Mouse (Mus musculus): ENCODE measurements around the gene Vapb. TPM values are rescaled to one million over a fixed set of nuclear protein-coding genes. Genes with fewer than 3 reads are reported as not detected.

Gene Vapb
- total and polyA plus RNA-seq, 2 experiments: 10.2 to 18.8 TPM

DNA sequence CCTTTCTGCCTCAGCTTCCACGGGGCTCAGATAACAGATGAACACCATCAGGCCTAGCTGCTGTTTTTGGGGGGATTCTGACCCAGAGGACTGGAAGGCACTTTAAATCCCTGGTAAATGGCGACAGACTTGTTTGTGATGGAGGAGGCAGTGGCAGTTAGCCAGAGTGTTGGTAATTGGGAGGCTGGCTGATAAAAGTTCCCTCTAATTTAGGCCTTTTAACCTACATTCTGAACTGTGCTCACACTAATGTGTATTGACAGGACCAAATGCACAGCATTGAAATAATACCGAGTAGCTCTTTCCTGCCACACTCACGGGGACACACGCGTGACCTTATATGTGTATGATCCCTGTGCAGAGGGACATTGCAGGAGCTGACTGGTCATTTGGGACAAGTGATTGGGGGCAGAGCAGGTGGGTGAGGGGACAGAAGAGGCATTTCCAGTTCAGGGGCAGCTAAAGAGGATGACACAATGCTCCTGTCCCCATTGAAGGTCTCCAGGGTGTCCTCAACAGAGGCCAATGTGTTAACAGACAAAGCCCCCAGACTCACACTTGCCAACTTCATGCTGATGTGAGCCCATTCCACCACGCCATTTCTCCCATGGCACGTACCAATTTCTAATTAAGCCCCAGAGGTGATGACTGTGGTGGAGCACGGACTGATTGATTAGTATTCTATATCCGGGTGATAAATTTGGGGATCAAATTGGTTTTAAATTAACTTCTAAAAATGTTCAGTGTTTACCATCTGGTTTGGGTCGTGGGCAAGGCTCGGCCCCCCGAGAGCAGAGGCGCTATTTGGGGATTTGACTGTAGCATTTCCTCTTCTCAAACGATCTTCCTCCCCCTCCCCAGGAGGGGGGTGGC, 58.7 kb downstream of the Vapb start:
- WGBS: 83% methylated on average over 15 of the region's 15 CpGs
- no peak overlapping the region for H3K27ac ChIP-seq (replicated peaks; ENCODE audit: insufficient read depth, low read depth, low read length)
- no peak overlapping the region for H3K4me3 ChIP-seq (ENCODE audit: insufficient read depth, low read depth, low read length)
- H3K36me3 ChIP-seq (ENCODE audit: control insufficient read depth, insufficient read depth, low read length): no peaks in the 10 kb centered on the region
- H3K79me2 ChIP-seq (ENCODE audit: control insufficient read depth, insufficient read depth, low read length): no peaks in the 10 kb centered on the region
- no peaks in the 10 kb centered on the region for H3K27me3 ChIP-seq (ENCODE audit: control insufficient read depth, insufficient read depth, low read length)
- H3K9ac ChIP-seq (ENCODE audit: low read depth, low read length): no peak overlapping the region
- H3K4me1 ChIP-seq (ENCODE audit: control insufficient read depth, insufficient read depth, low read length): peaks cover 3% of the 10 kb centered on the region; the same call in 1 of the 2 replicates
- DNase-seq (ENCODE audit: extremely low read depth, low read depth, low spot score): no peak
- TF ChIP-seq POLR2A (IDR thresholded peaks at IDR 0.05; ENCODE audit: extremely low read depth, insufficient read depth, low read length): no peak
- TF ChIP-seq CTCF (IDR thresholded peaks at IDR 0.05; ENCODE audit: low read depth, low read length): no peak

DNA sequence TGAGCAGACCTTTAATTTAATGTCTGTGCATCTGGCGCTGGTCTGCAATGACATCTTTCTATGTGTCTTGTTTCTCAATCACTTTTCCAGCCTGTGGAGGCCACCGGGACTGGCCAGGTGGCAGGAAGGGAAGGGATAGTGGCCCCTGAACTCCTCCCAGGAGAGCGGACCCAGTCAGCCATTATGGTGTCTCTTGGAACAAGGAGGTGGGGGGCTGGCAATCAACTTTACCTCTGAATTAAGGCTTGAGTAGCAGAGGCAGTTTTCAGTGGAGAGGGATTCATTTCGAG, 59.3 kb downstream of the Vapb start:
- no peak for TF ChIP-seq POLR2A (IDR thresholded peaks at IDR 0.05; ENCODE audit: extremely low read depth, insufficient read depth, low read length)
- no peak for TF ChIP-seq CTCF (IDR thresholded peaks at IDR 0.05; ENCODE audit: low read depth, low read length)
- 87% methylated on average over 4 of the region's 4 CpGs for WGBS

DNA sequence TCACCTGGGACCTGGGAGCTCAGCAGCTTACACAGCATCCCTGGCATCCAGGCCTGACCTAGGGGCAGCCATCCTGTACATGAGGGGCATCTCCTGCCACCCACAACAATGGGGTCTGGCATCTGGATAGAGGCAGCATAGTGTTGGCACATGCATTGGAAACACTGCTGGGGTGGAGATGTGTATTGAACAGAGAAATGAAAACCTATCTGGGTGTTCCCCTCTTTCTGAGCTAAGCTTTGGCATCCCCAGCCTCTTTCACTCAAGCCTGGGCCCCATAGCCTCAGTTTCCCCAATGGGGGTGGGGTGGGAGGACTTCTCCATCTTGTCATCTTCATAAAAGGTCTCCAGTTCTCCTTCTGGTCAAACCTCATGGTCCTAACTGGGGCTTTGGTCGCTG, 62.2 kb downstream of the Vapb start:
- no peak overlapping the region for H3K27ac ChIP-seq (replicated peaks; ENCODE audit: insufficient read depth, low read depth, low read length)

More for the DNA sequence above, 59.3 kb downstream of the Vapb start:
- no peak overlapping the region for H3K4me3 ChIP-seq (ENCODE audit: insufficient read depth, low read depth, low read length)
- no peaks in the 10 kb centered on the region for H3K27me3 ChIP-seq (ENCODE audit: control insufficient read depth, insufficient read depth, low read length)
- H3K9ac ChIP-seq (ENCODE audit: low read depth, low read length): no peak overlapping the region
- H3K27ac ChIP-seq (replicated peaks; ENCODE audit: insufficient read depth, low read depth, low read length): no peak overlapping the region
- no peaks in the 10 kb centered on the region for H3K36me3 ChIP-seq (ENCODE audit: control insufficient read depth, insufficient read depth, low read length)
- H3K4me1 ChIP-seq (ENCODE audit: control insufficient read depth, insufficient read depth, low read length): peaks cover 3% of the 10 kb centered on the region; the same call in 1 of the 2 replicates
- H3K79me2 ChIP-seq (ENCODE audit: control insufficient read depth, insufficient read depth, low read length): no peaks in the 10 kb centered on the region
- DNase-seq (ENCODE audit: extremely low read depth, low read depth, low spot score): no peak

DNA sequence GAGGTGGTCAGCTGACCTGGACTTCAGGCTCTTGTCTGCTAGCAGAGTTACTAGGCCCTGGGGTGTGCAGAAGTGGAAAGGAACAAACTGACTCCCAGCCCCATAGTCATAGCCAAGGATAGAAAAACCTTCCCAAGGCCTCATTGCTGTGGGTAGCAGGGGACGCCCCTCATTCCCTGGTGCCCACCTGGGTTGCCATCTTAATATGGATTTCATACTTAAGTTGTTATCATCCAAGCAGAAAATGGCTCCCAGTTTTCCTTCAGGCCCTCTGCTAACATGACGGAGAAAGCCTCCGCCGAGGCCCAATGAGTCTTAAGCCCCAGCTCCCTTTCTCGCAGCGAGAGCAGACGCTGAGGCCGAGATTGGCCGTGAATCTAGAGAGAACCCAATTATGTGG, 63.3 kb downstream of the Vapb start:
- DNase-seq (ENCODE audit: extremely low read depth, low read depth, low spot score): no peak
- WGBS: 95% methylated on average over 9 of the region's 9 CpGs
- Histone ChIP-seq H3K27me3 (ENCODE audit: control insufficient read depth, insufficient read depth, low read length) (no peaks in the 10 kb centered on the region), H3K27ac (replicated peaks; ENCODE audit: insufficient read depth, low read depth, low read length) (no peak overlapping the region), H3K79me2 (ENCODE audit: control insufficient read depth, insufficient read depth, low read length) (no peaks in the 10 kb centered on the region), H3K9ac (ENCODE audit: low read depth, low read length) (no peak overlapping the region), H3K4me3 (ENCODE audit: insufficient read depth, low read depth, low read length) (no peak overlapping the region), H3K36me3 (ENCODE audit: control insufficient read depth, insufficient read depth, low read length) (no peaks in the 10 kb centered on the region), H3K4me1 (ENCODE audit: control insufficient read depth, insufficient read depth, low read length) (no peaks in the 10 kb centered on the region)
- no peak for TF ChIP-seq CTCF (IDR thresholded peaks at IDR 0.05; ENCODE audit: low read depth, low read length)
- TF ChIP-seq POLR2A (IDR thresholded peaks at IDR 0.05; ENCODE audit: extremely low read depth, insufficient read depth, low read length): no peak

More for the DNA sequence above, 62.2 kb downstream of the Vapb start:
- H3K4me3 ChIP-seq (ENCODE audit: insufficient read depth, low read depth, low read length): no peak overlapping the region
- H3K4me1 ChIP-seq (ENCODE audit: control insufficient read depth, insufficient read depth, low read length): peaks cover 3% of the 10 kb centered on the region; the same call in 1 of the 2 replicates
- H3K79me2 ChIP-seq (ENCODE audit: control insufficient read depth, insufficient read depth, low read length): no peaks in the 10 kb centered on the region
- DNase-seq (ENCODE audit: extremely low read depth, low read depth, low spot score): no peak
- WGBS: 89% methylated on average over 1 of the region's 1 CpGs
- no peak for TF ChIP-seq CTCF (IDR thresholded peaks at IDR 0.05; ENCODE audit: low read depth, low read length)
- no peak for TF ChIP-seq POLR2A (IDR thresholded peaks at IDR 0.05; ENCODE audit: extremely low read depth, insufficient read depth, low read length)
- no peaks in the 10 kb centered on the region for H3K36me3 ChIP-seq (ENCODE audit: control insufficient read depth, insufficient read depth, low read length)
- no peak overlapping the region for H3K9ac ChIP-seq (ENCODE audit: low read depth, low read length)
- no peaks in the 10 kb centered on the region for H3K27me3 ChIP-seq (ENCODE audit: control insufficient read depth, insufficient read depth, low read length)

DNA sequence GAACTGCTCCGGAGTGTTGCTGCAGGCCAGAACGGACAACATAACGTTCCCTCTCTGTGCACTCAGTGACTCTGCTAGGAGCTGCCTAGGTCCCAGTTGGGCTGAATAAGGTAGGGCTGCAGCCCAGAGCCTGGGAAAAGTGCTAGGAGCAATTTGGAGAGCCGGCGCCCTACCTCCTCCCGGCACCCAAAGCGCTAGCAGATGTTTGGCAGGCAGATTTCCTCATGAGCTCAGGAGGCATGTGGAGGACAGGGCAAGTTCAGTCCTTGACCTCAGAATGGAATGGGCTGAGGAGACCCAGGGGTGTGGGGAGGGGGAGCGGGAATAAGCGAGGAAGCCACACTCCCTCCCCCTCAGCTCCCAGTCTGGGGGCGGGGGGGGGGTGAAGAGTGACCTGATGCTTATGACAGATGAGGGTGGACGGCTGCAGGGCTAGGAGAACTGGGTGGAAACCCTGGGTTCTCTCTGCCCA, 64.1 kb downstream of the Vapb start:
- WGBS: 66% methylated on average over 11 of the region's 11 CpGs
- no peak for DNase-seq (ENCODE audit: extremely low read depth, low read depth, low spot score)
- H3K27ac ChIP-seq (replicated peaks; ENCODE audit: insufficient read depth, low read depth, low read length): no peak overlapping the region
- TF ChIP-seq CTCF (IDR thresholded peaks at IDR 0.05; ENCODE audit: low read depth, low read length): no peak
- TF ChIP-seq POLR2A (IDR thresholded peaks at IDR 0.05; ENCODE audit: extremely low read depth, insufficient read depth, low read length): no peak
- no peaks in the 10 kb centered on the region for H3K27me3 ChIP-seq (ENCODE audit: control insufficient read depth, insufficient read depth, low read length)
- no peaks in the 10 kb centered on the region for H3K36me3 ChIP-seq (ENCODE audit: control insufficient read depth, insufficient read depth, low read length)
- H3K79me2 ChIP-seq (ENCODE audit: control insufficient read depth, insufficient read depth, low read length): no peaks in the 10 kb centered on the region
- no peaks in the 10 kb centered on the region for H3K4me1 ChIP-seq (ENCODE audit: control insufficient read depth, insufficient read depth, low read length)
- H3K4me3 ChIP-seq (ENCODE audit: insufficient read depth, low read depth, low read length): no peak overlapping the region
- H3K9ac ChIP-seq (ENCODE audit: low read depth, low read length): no peak overlapping the region

DNA sequence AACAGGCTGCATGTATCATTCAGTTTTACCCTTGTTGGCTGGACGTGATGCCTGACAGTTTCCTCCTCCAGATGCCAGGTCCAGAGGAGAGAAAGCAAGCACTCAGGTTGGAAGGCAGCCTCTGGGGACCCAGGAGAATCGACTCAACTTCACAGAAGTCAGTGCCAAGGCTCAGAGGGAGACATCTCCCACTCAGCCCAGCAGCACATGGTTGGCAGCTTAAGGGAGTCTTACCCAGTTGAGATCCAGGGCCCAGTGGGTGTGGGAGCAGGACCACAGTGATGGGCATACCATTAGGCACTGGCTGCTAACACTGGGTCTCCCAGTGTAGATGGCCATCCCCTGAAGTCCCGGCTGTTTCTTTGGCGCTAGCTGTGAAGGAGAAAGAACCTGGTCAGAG, 64.9 kb downstream of the Vapb start:
- Histone ChIP-seq H3K4me3 (ENCODE audit: insufficient read depth, low read depth, low read length) (no peak overlapping the region), H3K27me3 (ENCODE audit: control insufficient read depth, insufficient read depth, low read length) (no peaks in the 10 kb centered on the region), H3K4me1 (ENCODE audit: control insufficient read depth, insufficient read depth, low read length) (no peaks in the 10 kb centered on the region), H3K27ac (replicated peaks; ENCODE audit: insufficient read depth, low read depth, low read length) (no peak overlapping the region), H3K9ac (ENCODE audit: low read depth, low read length) (no peak overlapping the region), H3K36me3 (ENCODE audit: control insufficient read depth, insufficient read depth, low read length) (no peaks in the 10 kb centered on the region), H3K79me2 (ENCODE audit: control insufficient read depth, insufficient read depth, low read length) (no peaks in the 10 kb centered on the region)
- WGBS: 87% methylated on average over 4 of the region's 4 CpGs
- TF ChIP-seq POLR2A (IDR thresholded peaks at IDR 0.05; ENCODE audit: extremely low read depth, insufficient read depth, low read length): no peak
- no peak for TF ChIP-seq CTCF (IDR thresholded peaks at IDR 0.05; ENCODE audit: low read depth, low read length)
- no peak for DNase-seq (ENCODE audit: extremely low read depth, low read depth, low spot score)
